Mouse (Mus musculus) heart, adult 2 months (tissue): ENCODE data around the gene Adam11.

Experiments
- CTCF ChIP-seq: fragments of 200-600 bp; IDR thresholded peaks from 2 replicates; pipeline ENCODE4 v1.8.1; 2022; ENCODE audit warnings: antibody characterized with exemption, mild to moderate bottlenecking, moderate library complexity
- EP300 ChIP-seq: fragments of 200-500 bp; IDR thresholded peaks from 2 replicates; pipeline ENCODE4 v1.6.1; 2011; ENCODE audit warnings: low read depth, low read length, control low read depth; ENCODE audit not compliant: insufficient read depth
- POLR2A ChIP-seq: fragments of 200-500 bp; IDR thresholded peaks from 2 replicates; pipeline ENCODE4 v1.6.1; 2011; ENCODE audit warnings: mild to moderate bottlenecking, low read depth, low read length, control low read depth; ENCODE audit not compliant: insufficient read depth

DNA sequence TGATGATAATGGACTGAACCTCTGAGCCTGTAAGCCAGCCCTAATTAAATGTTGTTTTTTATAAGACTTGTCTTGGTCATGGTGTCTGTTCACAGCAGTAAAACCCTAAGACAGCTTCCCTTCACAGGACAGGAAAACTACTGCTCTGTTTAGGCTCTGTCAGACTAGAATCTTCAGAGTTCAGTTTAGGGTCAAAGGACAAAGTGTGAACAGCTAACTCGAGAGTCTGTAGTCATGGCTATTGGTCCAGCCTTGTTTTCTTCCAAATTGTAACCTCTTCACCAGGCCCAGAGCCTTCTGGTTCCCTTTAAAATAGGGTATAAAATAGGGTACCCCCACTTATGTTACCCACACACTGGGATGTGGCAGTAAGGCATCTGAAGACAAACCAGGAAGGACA lies 13.4 kb upstream of the Adam11 start:
- TF ChIP-seq EP300 (no peak), CTCF (no peak), POLR2A (no peak)
